Mouse (Mus musculus) lung, postnatal 10 days (tissue): ENCODE results near the gene Mlc1.

Experiments used
- DNase-seq: peaks from one replicate; pipeline ENCODE4 v3.0.0; 2021

Mlc1 gene

DNA sequence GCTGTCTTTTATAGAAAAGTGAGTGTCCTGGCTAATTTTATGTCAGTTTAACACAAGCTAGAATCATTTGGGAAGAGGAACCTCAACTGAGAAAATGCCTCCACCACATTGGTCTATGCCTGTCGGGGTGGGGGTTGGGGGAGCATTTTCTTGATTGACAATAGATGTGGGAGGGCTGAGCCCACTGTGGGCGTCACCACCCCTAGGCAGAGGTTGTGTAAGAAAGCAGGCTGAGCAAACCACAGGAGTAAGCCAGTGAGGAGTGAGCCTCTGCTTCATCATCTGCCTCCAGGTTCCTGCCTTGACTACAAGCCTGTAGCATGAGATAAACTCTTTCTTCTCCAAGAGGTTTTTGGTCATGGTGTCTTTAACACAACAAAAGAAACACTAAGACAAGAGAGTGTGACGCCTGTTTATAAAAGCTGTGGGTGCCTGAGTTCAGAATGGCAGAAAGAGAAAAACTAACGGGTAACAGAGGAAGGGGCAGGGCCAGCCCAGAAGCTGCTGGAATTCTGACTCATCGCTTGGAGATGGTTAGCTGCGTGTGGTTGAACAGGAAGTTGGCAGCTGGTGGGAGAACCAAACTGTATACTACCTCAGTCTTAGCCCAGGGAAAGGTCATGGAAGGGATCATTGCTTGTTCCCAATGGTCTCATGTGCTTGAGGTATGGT, 42.1 kb downstream of the Mlc1 start:
- peak; percentile 14 for DNase-seq

- DNase-seq: peak; percentile 30
Observed at GRCm38 (mm10) chr15:88934141-88934540, 44.7 kb downstream of the Mlc1 start.

DNA sequence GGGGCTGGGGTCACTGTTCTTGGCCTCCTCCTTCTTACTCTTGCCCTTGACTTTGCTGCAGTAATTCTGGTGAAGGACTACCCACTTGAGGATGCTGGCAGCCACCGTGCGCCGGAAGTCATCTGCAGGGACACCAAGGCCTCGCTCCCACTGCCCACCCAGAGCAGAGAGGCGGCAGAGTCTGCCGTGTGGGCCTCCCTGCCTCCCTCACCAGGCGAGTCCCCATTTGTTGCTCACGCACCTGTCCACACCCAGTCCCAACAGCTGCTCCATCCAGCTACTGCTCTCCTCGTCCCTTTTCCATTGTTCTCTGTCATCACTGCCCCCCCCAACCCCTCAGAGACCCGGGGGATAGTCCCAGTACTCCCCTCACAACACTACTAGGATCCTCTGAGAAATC, 46.1 kb downstream of the Mlc1 start:
- no peak for DNase-seq

- DNase-seq: peak; percentile 76
Observed at GRCm38 (mm10) chr15:88921992-88922310, 56.9 kb downstream of the Mlc1 start.

DNA sequence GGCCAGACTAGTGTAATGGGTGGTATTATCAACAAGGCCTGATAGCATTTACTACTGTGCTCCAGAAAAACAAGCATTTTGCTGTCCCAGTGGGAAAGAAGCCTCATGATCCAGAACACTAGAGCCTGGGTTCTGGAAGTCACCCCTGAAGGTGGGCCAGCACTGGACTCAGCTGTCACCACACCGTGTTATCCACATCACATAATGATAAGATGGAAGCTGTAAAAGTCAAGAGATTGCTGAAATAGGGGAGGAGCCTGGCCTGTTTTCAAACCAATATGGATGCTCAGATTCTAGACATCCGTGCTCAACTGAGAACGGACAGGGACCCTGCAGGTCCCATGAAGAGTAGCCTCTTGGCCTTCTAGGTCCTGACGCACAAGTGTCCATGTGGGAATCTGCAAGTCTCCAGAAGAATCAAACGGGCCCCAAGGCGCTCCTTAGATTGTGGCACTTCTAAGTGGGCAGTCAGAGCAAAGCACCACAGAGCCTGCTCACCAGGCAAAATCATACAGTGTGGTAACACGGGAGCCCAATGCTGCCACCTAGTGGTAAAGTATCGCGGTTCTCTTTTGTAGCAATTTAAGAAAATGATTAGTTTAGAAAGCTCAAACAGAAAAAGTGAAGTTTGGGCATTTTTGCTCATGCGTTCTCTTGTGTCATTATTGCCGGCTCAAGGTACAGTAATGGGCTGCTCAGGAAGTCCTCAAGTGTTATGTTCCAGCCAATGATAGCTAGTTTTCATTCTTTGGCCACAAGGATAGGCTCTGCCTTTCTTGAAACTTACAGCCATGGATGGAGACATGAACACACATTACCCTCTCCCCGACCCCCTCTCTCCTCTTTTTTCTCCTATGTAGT, 57.4 kb downstream of the Mlc1 start:
- DNase-seq: peak; percentile 87

DNA sequence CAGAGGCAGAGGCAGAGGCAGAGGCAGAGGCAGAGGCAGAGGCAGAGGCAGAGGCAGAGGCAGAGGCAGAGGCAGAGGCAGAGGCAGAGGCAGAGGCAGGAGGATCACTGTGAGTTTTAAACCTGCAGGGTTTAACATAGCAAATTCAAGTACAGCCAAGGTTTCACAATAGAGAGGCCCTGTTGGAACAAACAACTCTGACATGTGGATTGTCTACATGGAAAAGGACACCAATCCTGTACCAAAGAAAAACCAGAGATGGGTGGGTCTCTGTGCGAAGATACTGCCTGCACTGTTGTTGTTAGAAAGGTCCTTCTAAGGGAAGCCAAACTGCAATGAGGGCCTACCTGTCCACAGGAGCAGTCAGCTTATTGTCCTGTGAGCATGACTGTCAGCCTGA, 58.7 kb downstream of the Mlc1 start:
- DNase-seq: no peak

DNA sequence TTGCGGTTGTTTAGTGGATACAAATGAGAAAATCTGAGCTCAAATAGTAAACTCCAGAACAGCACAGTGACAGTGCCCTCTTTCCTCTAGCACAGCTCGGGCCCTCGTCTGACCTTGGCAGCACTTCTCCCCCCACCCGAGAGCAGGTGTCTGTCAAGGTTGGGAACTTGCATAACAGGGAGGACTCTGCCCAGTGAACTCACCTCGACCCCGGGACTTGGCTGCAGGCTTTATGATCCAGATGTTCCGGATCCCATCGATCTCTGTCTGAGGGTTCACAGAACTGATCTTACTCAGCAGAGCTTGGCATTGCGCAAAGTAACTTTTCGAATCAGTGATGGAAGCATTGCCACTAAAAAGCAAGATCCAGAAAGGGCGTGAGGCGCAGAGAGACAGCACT, 59.5 kb downstream of the Mlc1 start:
- DNase-seq: peak; percentile 44

- no peak for DNase-seq
Observed at GRCm38 (mm10) chr15:88917126-88917525, 61.7 kb downstream of the Mlc1 start.

- no peak for DNase-seq
Observed at GRCm38 (mm10) chr15:88916366-88916765, 62.4 kb downstream of the Mlc1 start.

DNA sequence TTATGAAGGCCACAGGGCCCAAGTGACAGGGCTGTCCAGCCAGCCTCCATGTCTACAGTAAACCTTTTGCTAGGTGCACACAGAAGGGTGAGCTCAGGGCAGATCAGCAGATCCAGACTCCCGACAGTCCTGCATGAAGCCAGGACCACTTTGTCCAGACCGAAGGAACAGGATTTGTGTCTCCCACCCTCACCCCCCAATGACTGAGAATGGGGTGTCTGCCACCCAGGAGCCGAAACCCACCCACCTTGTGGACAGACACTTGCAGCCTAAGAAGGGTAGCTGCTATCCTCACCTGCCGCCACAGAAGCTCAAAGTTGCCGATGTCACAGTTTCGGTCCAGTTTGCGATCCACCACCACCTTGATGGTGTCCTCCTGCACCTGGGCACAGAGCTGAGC, 63.8 kb downstream of the Mlc1 start:
- DNase-seq: no peak

- no peak for DNase-seq
Observed at GRCm38 (mm10) chr15:88906347-88906746, 72.5 kb downstream of the Mlc1 start.
